Mouse (Mus musculus): ENCODE data around the gene Sufu. TPM values are rescaled to one million over a fixed set of nuclear protein-coding genes. Genes with fewer than 3 reads are reported as not detected.

Sufu gene
- total RNA-seq, 2 experiments from 2014 or later = 9.0 to 20.9 TPM

DNA sequence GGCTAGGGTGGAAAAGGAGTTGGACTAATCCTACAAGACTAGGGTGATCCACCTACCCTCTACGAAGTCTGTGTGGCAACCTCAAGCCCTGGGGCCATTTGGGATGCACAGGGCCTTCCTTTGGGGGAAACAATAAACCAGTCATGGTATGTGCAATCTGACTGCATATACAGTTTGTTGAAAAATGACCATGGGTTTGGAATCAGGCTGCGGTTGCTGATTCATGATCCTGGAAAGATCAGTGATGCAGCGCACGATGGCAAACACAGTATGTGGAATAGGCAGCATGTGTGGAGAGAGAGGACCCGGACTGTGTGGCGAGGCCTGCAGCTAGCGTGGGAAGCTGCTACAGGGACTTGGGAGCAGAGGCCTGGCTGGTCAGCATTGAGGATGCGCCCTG is 58.9 kb downstream of the Sufu start:
- ATAC-seq (replicated peaks; ENCODE audit: poor library complexity, severe bottlenecking) = no peak; the same call in 1 of the 2 replicates

GRCm38 (mm10) chr19:46456018-46456735 is 59.5 kb downstream of the Sufu start:
- ATAC-seq (replicated peaks; ENCODE audit: poor library complexity, severe bottlenecking) = no peak

GRCm38 (mm10) chr19:46457798-46458197 is 61.1 kb downstream of the Sufu start:
- ATAC-seq (replicated peaks; ENCODE audit: poor library complexity, severe bottlenecking) = no peak

DNA sequence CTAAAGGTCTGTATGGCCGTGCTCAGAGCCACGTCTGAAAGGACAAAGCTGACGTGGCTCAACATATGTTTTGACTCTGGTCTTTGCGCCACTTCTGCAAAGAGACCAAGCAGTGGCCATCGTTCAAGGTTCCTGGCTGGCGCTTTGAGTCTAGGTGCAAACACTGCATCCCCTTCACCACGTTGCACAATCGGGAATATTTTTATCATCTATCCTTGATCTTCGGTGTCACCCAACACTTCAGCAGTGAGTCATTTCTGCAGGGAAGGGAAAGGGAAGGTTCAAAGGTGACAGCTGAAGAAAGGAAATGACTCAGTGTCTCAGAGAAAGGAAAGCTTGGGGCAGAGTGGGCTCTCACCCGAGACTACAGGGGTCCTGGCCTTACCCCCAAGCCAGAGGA is 62.6 kb downstream of the Sufu start:
- ATAC-seq (replicated peaks; ENCODE audit: poor library complexity, severe bottlenecking) = no peak

GRCm38 (mm10) chr19:46459889-46460288 is 63.2 kb downstream of the Sufu start:
- no peak for ATAC-seq (replicated peaks; ENCODE audit: poor library complexity, severe bottlenecking)

- ATAC-seq (replicated peaks; ENCODE audit: poor library complexity, severe bottlenecking) = no peak
These were observed 65.9 kb downstream of the Sufu start for GRCm38 (mm10) chr19:46462574-46462973.

DNA sequence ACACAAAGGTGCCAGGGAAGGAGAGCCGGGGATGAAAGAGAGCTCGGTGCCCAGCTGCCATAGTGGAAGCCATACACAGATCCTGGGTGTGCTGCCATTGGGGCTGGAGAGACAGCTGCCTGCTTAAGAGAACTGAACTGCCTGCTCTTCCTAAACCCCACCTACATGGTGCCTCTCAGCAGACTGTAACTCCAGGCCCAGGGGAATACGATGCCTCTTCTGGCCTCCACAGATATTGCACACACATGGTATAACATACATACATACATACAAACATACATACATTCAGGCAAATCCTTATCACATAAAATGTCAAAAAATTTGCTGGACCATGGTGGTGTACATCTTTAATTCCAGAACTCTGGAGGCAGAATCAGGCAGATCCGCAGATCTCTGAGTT is 66.8 kb downstream of the Sufu start:
- no peak for ATAC-seq (replicated peaks; ENCODE audit: poor library complexity, severe bottlenecking)

DNA sequence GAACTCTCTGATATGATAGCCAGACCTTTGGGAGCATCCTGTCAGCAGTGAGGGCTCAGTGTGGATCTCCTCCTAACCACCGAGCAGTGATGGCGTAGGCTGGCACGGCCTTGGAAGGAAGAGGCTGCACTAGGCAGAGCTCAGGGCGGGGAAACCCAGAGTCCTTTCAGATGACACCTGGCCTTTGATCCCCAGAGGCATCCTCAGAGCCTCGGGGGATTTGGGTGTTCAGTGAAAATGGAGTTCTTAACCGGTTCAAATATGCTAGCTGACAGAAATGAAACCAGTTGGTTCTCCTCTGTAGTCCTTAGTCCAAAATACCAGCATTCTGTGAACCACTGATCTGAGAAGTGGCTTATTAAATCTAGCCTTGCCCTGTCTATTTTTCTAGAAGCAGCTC is 69.5 kb downstream of the Sufu start:
- no peak for ATAC-seq (replicated peaks; ENCODE audit: poor library complexity, severe bottlenecking)

GRCm38 (mm10) chr19:46467051-46467503 is 70.4 kb downstream of the Sufu start:
- ATAC-seq (replicated peaks; ENCODE audit: poor library complexity, severe bottlenecking) = peak; percentile 94

- no peak for ATAC-seq (replicated peaks; ENCODE audit: poor library complexity, severe bottlenecking)
These were observed 73.9 kb downstream of the Sufu start for GRCm38 (mm10) chr19:46470364-46471240.

- ATAC-seq (replicated peaks; ENCODE audit: poor library complexity, severe bottlenecking) = no peak
These were observed 74.8 kb downstream of the Sufu start for GRCm38 (mm10) chr19:46471324-46472093.

GRCm38 (mm10) chr19:46477432-46477845 is 80.7 kb downstream of the Sufu start:
- ATAC-seq (replicated peaks; ENCODE audit: poor library complexity, severe bottlenecking) = no peak

DNA sequence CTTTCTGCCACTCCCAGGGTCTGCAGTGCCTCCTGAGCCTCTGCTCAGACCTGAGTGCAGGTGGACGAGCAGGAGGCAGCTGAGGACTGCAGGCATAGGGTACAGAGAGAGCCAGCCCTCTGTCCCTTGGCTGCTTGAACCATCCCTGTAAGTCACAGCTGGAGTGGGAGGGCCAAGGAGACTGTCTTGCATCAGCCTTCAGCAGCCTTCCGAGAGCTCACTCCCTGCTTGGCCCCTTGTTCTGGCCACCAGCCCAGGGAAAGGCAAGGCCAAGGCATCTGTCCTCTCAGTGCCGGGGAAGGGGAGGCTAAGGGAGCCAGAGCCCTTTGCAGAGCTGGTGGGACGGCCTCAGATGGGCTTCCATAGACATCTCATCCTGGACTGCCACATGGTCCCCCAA is 81.5 kb downstream of the Sufu start:
- no peak for ATAC-seq (replicated peaks; ENCODE audit: poor library complexity, severe bottlenecking)

DNA sequence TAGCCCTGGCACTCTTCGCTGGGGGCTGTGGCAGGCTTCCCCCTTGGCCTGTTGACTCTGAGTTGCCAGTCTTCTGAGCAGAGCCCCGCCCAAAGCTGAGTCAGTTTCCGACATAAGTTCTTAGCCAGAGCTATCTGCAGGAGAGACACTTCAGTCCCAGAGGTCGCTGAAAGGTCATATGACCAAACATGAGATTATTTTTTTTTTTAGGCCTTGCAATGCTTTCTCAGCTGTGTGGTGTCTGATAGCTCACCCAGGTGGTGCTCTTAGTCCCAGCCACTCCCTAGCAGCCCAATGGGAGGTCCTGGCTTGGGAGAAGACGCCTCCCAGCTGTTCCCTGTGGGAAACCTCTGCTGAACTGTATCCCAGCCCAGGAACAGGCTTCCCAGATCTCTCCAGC is 82.1 kb downstream of the Sufu start:
- no peak for ATAC-seq (replicated peaks; ENCODE audit: poor library complexity, severe bottlenecking)

- ATAC-seq (replicated peaks; ENCODE audit: poor library complexity, severe bottlenecking) = peak; percentile 18
These were observed 82.8 kb downstream of the Sufu start for GRCm38 (mm10) chr19:46479306-46480075.

- ATAC-seq (replicated peaks; ENCODE audit: poor library complexity, severe bottlenecking) = no peak
These were observed 84.1 kb downstream of the Sufu start for GRCm38 (mm10) chr19:46480624-46481345.

DNA sequence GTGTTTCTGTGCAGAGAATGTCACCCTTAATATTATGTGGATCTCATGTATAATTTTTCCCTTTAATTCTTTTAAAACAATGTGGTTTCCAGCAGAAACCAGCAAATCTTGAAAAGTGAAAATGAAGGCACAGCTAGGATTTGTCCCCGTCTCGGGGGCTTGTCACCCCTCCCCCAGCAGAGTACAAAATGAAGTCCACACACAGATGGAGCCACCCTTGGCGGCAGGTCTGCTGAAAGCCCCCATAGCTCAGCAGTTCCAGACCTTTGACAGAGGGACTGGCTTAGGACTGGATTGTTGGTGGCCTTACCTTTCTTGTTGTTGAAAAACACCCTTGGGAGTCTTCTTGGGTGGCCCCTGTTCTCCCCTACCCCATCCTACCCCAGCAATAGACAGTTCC is 84.7 kb downstream of the Sufu start:
- ATAC-seq (replicated peaks; ENCODE audit: poor library complexity, severe bottlenecking) = no peak

DNA sequence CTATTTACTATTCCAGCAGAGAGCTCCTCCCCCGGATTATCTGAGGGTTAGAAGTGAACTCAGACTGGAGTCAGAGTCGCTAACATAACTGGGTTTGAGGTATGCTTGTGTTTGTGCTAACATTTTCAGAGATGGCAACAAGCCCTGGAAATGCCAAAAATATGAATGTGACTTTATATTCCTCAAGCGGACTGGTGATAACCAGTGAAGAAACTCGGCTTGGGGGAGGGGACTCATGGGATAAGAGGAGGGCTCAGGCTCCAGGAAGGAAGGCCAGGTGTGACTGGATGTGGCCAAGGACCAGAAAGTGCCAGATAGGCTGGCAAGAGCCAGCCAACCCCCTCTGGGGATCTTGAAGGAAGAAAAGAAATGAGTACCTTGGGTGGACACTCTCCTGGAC is 85.1 kb downstream of the Sufu start:
- ATAC-seq (replicated peaks; ENCODE audit: poor library complexity, severe bottlenecking) = no peak

GRCm38 (mm10) chr19:46482896-46483516 is 86.3 kb downstream of the Sufu start:
- ATAC-seq (replicated peaks; ENCODE audit: poor library complexity, severe bottlenecking) = peak; percentile 58

All from granulocyte monocyte progenitor cell, adult 5-6 weeks (primary cell).